Mouse (Mus musculus): ENCODE measurements around the gene Cdc42bpg. TPM values are rescaled to one million over a fixed set of nuclear protein-coding genes. Genes with fewer than 3 reads are reported as not detected.
A peak's percentile ranks its signal among the peaks of the same experiment; 100 is the strongest.

Gene Cdc42bpg
- total RNA-seq, 2 experiments from 2014 or later: 8.2 to 10.0 TPM

- no peak for DNase-seq
These were observed 45.3 kb downstream of the Cdc42bpg start for GRCm38 (mm10) chr19:6351431-6352106.

DNA sequence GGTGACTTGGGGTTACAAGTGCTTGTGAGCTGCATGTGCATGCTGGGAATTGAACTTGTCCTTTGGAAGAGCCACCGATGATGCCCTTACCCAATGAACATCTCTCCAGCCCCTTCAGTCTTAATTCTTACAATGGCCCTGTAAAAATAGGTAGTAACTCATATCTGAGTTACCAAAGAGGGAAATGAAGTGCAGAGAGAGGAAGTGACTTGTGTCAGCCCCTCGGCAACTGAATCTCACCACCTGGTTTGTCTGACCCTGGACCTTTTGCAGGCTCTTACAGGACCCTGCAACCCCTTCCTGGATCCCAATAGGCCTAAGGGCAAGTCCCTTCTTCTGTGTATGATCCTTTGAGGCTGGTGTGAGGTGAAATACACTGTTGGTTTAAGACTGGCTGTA, 45.9 kb downstream of the Cdc42bpg start:
- DNase-seq: no peak

- no peak for DNase-seq
These were observed 47.8 kb downstream of the Cdc42bpg start for GRCm38 (mm10) chr19:6354030-6354429.

- DNase-seq: no peak
These were observed 55.0 kb downstream of the Cdc42bpg start for GRCm38 (mm10) chr19:6361291-6361690.

GRCm38 (mm10) chr19:6363091-6363410, 56.8 kb downstream of the Cdc42bpg start:
- DNase-seq: no peak

DNA sequence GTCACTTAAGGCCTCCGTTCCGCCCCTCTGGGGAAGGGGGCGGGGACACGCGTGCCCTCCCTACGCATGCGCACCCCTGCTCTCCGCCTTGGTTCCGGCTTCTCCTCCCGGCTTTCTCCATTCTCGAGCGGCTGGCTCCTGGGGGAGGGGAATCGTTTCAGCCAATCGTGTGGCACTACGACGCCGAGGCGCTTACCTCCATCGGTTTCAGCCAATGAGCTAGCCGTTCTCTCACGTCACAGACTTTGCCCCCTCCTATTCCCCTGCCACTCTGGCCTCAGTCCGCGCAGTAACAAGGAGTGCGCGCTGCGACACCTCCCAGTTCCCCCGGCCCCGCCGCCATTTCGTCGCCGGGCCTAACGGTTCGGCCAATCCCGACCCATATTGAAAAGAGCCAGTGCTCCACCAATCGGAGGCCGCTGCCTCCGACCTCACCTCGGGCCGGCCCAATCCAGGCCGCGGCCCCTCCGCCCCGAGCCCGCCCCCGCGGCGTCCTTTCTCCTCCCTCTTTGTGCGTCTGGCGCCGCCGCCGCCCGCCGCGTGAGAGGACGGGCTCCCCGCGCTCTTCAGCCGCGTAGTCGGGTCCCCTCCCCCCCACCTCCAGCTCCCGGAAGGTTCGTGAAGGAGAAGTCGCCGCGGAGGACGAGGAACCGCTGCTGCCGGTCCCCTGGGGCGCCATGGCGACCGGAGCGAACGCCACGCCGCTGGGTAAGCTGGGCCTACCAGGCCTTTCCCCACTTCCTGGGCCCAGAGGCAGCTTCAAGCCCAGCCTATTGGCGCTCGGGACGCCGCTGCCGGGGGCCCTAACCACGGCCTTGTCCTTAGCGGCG, 57.4 kb downstream of the Cdc42bpg start, which contains the start of gene Sf1:
Sf1 (plus strand) TSS at position 280 of the 830 bp plus-strand sequence.
- DNase-seq: peak; percentile 100

GRCm38 (mm10) chr19:6364317-6364725, 58.1 kb downstream of the Cdc42bpg start:
- peak; percentile 94 for DNase-seq

DNA sequence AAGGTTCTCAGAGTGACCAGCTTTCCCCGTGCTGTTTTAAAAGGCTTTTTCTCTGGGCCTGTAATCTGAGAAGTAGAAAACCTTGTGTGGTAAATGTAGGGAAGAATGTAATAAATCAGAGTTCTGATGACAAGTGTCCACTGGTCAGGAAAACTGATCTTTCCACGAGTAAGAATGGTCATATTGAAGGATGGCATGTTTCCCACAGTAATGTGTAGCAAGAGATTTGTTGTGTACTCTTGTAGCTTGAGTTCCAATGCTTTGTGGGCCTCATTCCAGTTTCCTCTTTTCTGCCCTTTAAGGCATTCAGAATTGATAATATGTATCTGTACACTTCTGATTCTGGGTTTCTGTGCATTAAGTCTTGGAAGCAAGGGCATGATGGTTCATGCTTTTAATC, 58.6 kb downstream of the Cdc42bpg start:
- DNase-seq: no peak

DNA sequence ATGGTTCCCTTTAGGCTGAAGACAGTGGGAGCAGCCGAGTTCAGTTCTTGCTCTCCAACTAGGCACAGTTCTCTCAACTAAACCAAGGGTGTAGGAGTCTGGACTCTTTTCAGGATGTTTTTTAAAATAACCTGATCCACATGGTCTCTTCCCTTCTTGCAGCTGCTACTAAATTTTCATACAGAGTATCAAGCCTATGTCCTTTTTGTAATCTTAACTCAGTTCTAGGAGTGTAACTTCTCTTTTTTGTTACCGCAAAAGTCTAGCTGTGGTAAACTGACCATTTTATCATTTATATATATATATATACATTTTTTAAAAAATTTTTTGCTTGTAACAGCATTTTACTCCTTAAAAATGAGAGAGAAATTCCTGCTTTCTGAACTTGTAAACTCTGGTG, 63.9 kb downstream of the Cdc42bpg start:
- DNase-seq: no peak

DNA sequence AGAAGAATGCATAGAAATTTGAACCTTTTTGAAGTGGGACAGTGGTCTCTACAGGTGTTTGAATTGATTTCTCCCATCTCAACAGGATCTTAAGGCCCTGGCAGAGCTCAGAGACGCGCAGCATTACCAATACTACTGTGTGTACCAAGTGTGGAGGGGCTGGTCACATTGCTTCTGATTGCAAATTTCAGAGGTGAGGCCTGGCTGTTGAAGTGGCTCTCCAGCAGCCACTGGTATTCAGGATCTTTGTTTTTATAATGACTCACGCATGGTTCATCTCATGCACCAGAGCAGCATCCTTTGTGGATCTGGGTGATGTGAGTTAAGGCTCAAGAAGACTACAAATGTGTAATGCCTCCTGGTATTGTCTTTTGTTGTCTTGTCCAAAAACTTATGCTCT, 66.2 kb downstream of the Cdc42bpg start:
- DNase-seq: no peak

GRCm38 (mm10) chr19:6373539-6374400, 67.5 kb downstream of the Cdc42bpg start:
- peak; percentile 95 for DNase-seq

DNA sequence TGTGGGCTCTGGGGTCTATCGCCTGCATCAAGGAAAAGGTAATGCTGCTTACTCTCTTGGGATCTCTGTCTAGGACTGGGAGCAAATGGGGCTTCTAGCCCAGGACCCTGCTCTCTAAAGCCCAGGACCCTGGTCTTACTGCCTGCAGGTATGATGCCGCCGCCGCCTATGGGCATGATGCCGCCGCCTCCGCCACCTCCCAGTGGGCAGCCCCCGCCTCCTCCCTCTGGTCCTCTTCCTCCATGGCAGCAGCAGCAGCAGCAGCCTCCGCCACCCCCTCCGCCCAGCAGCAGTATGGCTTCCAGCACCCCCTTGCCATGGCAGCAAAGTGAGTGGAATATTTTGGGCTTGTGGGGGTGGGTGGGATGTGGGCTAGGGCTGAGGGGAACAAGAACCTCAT, 68.3 kb downstream of the Cdc42bpg start:
- no peak for DNase-seq

Small RNA genes lying within 50 kb of the gene (microRNA-seq; reads per million reads assigned to microRNA genes)
- gene Mir192: 18.6 to 23.8 reads per million in 2 experiments
- 20.0 to 43.2 reads per million in 2 experiments for gene Mir194-2
- 1.4 to 2.1 reads per million in 2 experiments for gene Mir6989

Other genes with a start within 250 kb of the Cdc42bpg start
- 10 to 100 TPM; 37.8 to 41.7 TPM for gene Mrpl49, start 248.7 kb upstream of the Cdc42bpg start, total RNA-seq (2021)
- 100 to 1,000 TPM; 802 to 870 TPM for gene Fau, start 248.6 kb upstream of the Cdc42bpg start, total RNA-seq (2021)
- 10 to 100 TPM; 16.2 to 16.7 TPM for gene Znhit2, start 245.3 kb upstream of the Cdc42bpg start, total RNA-seq (2021)
- gene Tm7sf2, start 238.1 kb upstream of the Cdc42bpg start, total RNA-seq (2021): 1 to 10 TPM; 5.0 to 5.9 TPM
- 10 to 100 TPM; 38.0 to 40.0 TPM for gene Vps51, start 229.2 kb upstream of the Cdc42bpg start, total RNA-seq (2021)
- gene Tmem262, start 226.4 kb upstream of the Cdc42bpg start, total RNA-seq (2021): not detected
- gene Gm28374, start 224.2 kb upstream of the Cdc42bpg start, total RNA-seq (2021): under 1 TPM in 1 of 2 experiments, not detected in 1; 0.41 TPM
- 10 to 100 TPM; 25.8 to 28.3 TPM for gene Zfpl1, start 221.5 kb upstream of the Cdc42bpg start, total RNA-seq (2021)
- 10 to 100 TPM; 12.8 to 14.8 TPM for gene Cdca5, start 221.5 kb upstream of the Cdc42bpg start, total RNA-seq (2021)
- under 1 TPM; 0.60 to 0.68 TPM for gene AC131692.1, start 212.0 kb upstream of the Cdc42bpg start, total RNA-seq (2021)
- under 1 TPM; 0.50 to 0.52 TPM for gene Naaladl1, start 200.7 kb upstream of the Cdc42bpg start, total RNA-seq (2021)
- gene Sac3d1, start 187.8 kb upstream of the Cdc42bpg start, total RNA-seq (2021): 10 to 100 TPM; 17.4 to 17.6 TPM
- gene Snx15, start 178.2 kb upstream of the Cdc42bpg start, total RNA-seq (2021): 10 to 100 TPM; 13.4 to 13.7 TPM
- under 1 TPM; 0.21 to 0.38 TPM for gene Batf2, start 165.5 kb upstream of the Cdc42bpg start, total RNA-seq (2021)
- gene Arl2, start 164.9 kb upstream of the Cdc42bpg start, total RNA-seq (2021): 10 to 100 TPM; 62.3 to 62.8 TPM
- gene Majin, start 122.1 kb upstream of the Cdc42bpg start, total RNA-seq (2021): not detected
- gene Gpha2, start 80.1 kb upstream of the Cdc42bpg start, total RNA-seq (2021): not detected
- gene Ppp2r5b, start 70.6 kb upstream of the Cdc42bpg start, total RNA-seq (2021): 10 to 100 TPM; 30.1 to 30.2 TPM
- 10 to 100 TPM; 15.9 to 16.2 TPM for gene Atg2a, start 64.8 kb upstream of the Cdc42bpg start, total RNA-seq (2021)
- 100 to 1,000 TPM in 1 of 2 experiments, 10 to 100 TPM in 1; 97.8 to 114 TPM for gene Ehd1, start 29.7 kb upstream of the Cdc42bpg start, total RNA-seq (2021)
- 10 to 100 TPM; 16.6 to 18.5 TPM for gene Men1, start 28.5 kb downstream of the Cdc42bpg start, total RNA-seq (2021)
- gene Map4k2, start 34.7 kb downstream of the Cdc42bpg start, total RNA-seq (2021): 10 to 100 TPM; 37.5 to 42.8 TPM
- gene Sf1, start 57.2 kb downstream of the Cdc42bpg start, total RNA-seq (2021): 100 to 1,000 TPM; 181 to 188 TPM
- 100 to 1,000 TPM; 455 to 466 TPM for gene Pygm, start 77.9 kb downstream of the Cdc42bpg start, total RNA-seq (2021)
- gene Rasgrp2, start 92.9 kb downstream of the Cdc42bpg start, total RNA-seq (2021): 10 to 100 TPM; 42.6 to 45.1 TPM
- 1 to 10 TPM; 3.5 to 3.7 TPM for gene Nrxn2, start 112.3 kb downstream of the Cdc42bpg start, total RNA-seq (2021)
- gene Slc22a12, start 236.6 kb downstream of the Cdc42bpg start, total RNA-seq (2021): not detected

Data from heart, postnatal 4 days (tissue).